Mouse (Mus musculus) heart, postnatal 25 days (tissue): ENCODE data around the gene Atg16l2. TPM values are rescaled to one million over a fixed set of nuclear protein-coding genes. Genes with fewer than 3 reads are reported as not detected.
A peak's percentile ranks its signal among the peaks of the same experiment; 100 is the strongest.

Source experiments
- DNase-seq: peaks from one replicate; pipeline ENCODE4 v3.0.0; 2022; ENCODE audit warnings: low spot score
- intact Hi-C: fragments of 180-260 bp; cut with DNase I; formaldehyde crosslinking; loops from one replicate; pipeline ENCODE4 v1.15.1; 2025
- total RNA-seq, 2 experiments: library from RNA; stranded (reverse); gene quantifications; 2 replicates each; pipeline ENCODE4 v1.2.3; 2021

The Atg16l2 gene
- 10 to 100 TPM; 11.4 to 12.6 TPM for total RNA-seq

DNA sequence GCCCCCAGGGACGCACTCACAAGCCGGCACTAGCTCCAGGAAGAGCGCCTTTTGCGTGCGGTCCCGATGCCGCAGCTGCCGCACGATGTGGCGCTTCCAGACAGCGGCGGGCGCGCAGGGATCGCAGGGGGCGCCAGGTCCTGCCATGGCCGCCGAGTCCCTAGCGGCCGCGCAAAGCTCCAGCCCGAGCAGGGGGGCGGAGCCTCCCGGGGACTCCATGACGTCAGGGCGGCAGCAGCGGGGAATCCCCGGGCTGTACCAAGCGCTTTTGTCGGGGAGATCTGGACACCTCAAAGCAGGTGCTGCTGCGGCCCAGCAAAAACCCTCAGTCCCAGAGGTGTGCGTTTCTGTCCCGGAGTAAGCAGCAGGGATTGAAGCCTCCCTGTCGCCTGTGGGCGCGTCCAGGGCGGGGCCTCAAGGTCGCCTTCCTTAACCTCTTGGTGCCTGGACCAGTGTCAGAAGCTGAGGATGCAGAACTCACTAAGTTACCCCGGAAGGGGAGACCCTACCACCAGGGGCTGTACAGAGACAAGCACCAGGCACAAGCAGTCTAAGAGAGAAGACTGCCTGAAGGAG is at the start of gene Atg16l2:
TSS of gene Atg16l2 (minus strand) at position 371 of the 576 bp plus-strand sequence.
- intact Hi-C loops: no loop called here
- peak; percentile 87 for DNase-seq

DNA sequence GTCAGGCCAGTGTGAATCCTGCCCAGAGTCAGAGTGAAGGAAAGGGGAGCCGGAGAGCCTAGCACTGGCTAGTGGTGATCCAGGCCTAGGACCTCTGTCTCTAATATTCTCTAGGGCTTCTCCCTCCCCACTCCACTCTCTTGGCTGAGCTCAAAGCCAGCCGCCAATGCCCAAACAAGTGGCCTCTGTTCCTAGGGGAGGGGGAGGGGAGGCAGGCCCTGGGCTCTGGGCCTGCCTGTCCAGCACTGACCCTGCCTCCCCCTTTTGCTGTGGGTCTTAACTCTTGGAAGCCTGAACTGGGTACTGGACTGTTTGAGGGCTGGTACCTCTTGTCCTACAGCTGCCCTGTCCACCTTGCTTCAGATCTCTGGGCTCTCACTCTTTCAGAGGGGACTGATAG is 47.8 kb upstream of the Atg16l2 start:
- no peak for DNase-seq
- intact Hi-C loops: no loop called here

DNA sequence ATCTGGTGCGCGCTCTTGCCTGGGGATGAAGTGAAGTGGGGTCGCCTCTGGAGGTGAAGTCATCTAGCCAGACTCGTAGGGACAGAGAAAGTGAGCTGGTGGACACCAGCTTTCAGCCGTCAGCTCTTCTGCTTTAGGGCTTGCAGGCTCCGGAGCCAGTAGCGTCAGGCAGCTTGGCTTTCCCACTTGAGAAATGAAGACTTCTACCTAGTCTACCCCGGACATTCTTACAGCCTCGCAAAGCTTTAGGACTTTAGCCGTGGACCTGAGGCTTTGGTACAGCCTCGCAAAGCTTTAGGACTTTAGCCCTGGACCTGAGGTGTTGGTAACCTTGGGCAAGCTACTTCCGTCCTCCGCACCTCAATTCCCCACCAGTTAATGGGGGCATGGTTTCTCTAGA is 46.3 kb upstream of the Atg16l2 start:
- no peak for DNase-seq
- intact Hi-C loops: no loop called here

DNA sequence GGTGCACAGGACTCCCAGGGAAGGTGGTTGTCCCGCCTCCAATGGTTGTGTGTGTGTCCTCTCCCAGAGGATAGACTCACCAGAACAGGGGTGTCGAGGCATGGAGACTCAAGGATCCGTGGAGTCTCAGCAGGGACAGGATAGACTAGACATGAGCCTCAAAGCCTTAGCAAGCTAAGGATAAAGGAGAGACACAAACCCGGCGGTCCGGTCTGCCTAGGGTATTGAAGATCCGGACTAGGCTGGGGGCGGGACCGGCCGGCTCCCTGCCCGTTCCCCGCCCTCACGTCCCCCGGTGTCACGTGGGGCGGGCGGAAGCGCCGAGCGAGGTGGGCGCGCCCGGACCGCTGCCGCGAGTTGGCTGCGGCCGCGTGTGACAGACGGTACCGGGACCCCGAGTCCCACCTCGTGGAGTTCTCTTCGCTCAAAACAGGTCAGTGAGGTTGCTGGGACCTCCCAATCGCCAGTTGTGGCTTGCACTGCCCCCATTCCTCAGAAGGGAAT is 45.8 kb upstream of the Atg16l2 start, which contains the start of gene Arap1:
TSS of gene Arap1 (plus strand) at position 301 of the 504 bp plus-strand sequence.
- DNase-seq: peak; percentile 31
- intact Hi-C loops: no loop called here

DNA sequence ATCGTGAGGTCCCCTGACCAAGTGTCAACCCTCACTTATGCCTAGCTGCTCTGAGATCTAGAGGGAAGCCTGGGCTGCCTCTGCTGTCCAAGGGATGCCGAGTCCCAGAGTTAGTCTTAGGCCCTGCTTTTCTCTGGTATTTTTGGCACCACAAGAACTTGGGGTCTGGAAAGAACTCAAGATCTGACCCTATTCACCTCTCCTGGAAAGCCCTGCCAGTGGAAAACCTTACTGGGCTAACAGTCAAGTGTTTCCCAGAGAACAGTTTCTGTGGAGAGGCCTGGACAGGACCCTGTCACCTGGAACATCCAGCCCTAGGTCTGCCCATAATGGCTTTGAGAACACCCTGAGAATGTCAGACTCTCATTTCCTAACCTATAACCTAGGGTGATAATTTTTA is 44.9 kb upstream of the Atg16l2 start:
- intact Hi-C loops: no loop called here
- DNase-seq: no peak

DNA sequence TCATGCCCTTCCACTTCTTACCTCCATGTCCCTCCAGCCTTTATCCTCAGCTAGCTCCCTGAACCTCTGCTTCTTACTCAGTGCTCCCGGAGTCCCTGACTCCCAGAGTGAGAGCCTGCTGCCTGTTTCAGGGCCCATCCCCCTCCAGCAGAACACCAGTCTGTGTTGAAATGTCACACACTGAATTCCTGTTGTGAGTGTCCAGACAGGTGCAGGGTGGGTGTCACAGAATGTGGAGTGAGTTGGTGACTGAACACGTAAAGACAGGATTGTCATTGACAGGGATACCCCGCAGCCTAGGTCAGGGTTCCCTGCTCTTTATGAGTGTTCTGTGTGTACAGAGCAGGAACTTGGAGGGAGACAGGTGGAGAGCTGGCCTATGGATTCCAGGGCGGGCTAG is 42.8 kb upstream of the Atg16l2 start:
- intact Hi-C loops: no loop called here
- DNase-seq: no peak

DNA sequence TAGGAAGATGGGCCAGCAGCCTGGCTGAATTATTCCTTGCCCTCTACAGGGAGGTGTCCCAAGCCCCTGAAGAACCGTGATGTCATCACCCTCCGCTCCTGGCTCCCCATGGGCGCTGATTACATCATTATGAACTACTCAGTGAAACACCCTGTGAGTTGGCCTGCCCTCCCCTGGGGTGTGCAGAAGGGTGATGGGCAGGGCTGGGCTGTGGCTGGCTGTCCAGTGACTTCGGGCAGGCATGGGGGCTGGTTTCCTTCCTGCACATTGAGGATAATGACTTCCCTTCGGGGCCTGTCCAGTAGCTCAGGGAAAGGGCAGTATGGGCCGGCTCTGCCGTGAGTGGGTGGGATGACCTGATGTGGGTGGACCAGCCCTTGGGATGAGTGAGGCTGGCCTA is 41.1 kb upstream of the Atg16l2 start:
- intact Hi-C loops: no loop called here
- DNase-seq: no peak

DNA sequence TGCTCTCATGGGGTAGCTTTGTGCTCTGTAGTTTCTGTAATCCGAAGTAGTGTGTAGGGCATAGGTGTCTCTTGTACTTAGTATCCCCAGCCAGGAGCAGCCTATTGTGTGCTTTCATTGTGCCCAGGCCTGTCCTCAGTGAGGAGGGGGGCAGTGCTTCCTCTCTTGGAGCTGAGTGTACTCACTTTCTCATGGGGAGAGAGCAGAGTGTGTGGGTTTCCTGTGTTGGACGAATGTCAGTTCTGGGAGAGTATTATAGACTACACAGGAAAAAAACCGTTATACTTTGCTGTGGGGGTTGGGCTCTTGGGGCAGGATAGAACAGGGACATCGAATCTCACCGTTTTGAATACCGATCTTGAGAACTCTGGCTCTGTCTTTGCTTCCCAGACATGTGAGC is 39.4 kb upstream of the Atg16l2 start:
- intact Hi-C loops: no loop called here
- no peak for DNase-seq

DNA sequence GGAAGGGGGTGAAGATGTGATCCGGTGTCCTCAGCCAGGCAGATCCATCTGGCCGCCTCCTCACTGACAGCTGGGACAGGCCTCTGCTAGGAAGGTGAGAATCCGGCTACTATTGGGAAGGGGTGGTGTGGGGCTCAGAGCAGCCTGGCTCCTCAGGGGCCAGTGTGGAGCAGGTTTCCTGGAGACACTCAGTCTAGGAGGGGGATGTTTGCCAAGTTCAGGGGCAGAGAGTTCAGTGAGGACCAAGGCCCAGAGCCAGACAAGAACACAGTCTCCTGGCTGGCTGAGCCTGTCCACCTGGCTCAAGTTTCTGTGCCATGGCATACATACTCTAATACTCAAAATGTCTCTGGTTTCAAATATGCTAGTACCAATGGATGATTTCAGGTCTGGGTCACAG is 35.4 kb upstream of the Atg16l2 start:
- intact Hi-C loops: no loop called here
- DNase-seq: no peak

DNA sequence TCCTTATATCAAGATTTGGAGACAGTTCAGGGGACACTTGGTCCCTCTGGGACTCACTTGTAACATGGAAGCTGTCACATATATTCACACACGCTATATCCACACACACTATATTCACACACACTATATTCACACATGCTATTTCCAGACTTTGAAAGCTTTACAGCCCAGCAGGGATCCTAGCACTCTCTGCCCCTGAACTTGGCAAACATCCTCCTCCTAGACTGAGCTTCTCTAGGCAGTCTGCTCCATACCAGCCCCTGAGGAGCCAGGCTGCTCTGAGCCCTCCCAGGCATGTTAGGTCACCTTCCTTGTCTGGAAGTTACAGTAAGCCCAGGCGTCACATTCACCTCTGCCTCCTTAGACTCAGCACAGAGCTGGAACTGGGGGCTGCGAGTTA is 34.6 kb upstream of the Atg16l2 start:
- intact Hi-C loops: no loop called here
- no peak for DNase-seq

DNA sequence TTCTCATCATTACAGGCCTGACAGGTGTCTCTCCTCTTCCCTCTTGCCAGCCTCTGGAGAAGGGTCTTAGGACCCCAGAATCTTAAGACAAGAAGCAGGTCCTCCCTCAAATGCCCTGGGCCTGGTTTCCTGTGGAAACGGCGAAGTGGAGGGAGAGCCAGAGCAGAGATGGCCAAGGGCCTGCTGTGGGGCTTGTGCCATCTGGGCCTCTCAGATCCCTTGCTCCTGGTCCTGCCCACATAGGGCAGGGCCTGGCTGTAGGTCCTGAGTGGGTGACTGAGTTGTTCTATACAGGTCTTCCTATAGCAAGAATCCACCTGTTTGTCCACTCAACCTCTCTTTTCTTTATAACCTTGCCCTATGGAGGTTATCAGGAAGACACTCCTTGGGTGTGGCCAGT is 33.2 kb upstream of the Atg16l2 start:
- intact Hi-C loops: no loop called here
- no peak for DNase-seq

DNA sequence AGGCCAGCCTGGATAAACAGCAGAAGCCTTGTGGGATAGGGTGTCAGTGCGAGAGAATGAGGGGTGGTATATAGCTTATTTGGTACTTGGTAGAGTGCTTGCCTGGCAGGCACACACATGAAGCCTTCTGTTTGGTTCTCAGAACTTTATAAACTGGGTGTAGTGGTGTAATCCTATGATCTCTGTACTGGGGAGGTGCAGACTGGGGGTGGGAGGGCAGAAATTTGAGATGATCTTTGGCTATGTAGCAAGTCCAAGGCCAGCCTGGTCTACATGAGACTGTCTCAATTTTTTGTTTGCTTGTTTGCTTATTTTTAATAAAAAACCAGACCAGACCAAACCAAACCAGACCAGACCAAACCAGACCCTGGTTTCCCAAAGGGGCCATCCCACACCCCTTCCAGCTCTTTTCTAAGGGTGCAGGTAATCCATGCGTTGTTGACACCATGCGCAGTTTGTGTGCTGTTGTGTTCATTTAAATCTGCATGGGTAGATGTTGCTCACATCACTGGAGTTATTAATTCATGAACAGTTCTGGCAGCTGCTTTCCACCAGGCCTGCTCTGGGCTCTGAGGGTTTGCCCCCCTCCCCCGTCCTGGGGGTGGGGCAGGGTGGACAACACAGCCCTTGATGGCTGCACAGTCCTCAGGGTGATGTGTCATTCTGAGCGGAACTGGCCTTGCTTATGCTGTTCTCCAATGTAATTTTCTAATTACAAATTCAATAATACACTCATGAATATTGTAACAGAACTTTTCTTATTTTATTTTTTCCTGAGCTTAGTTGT is 30.2 kb upstream of the Atg16l2 start:
- DNase-seq: no peak
- intact Hi-C loops: no loop called here

DNA sequence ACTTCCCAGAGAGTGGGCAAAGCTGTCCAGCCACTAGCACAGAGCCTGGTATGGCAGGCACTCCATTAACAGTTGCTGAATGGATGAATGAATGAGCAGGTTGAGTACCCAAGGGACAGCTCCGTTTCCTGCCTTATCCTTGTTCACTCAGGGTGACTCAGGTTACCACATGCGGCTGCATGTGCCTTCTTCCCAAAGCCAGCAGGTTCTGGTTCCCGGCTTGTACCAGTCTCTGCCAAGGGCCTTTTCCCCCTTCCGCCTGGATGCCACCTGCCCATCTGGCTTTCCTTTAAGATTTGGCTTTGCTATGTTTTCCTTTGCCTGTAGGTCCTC is 28.8 kb upstream of the Atg16l2 start:
- intact Hi-C loops: no loop called here
- DNase-seq: no peak

DNA sequence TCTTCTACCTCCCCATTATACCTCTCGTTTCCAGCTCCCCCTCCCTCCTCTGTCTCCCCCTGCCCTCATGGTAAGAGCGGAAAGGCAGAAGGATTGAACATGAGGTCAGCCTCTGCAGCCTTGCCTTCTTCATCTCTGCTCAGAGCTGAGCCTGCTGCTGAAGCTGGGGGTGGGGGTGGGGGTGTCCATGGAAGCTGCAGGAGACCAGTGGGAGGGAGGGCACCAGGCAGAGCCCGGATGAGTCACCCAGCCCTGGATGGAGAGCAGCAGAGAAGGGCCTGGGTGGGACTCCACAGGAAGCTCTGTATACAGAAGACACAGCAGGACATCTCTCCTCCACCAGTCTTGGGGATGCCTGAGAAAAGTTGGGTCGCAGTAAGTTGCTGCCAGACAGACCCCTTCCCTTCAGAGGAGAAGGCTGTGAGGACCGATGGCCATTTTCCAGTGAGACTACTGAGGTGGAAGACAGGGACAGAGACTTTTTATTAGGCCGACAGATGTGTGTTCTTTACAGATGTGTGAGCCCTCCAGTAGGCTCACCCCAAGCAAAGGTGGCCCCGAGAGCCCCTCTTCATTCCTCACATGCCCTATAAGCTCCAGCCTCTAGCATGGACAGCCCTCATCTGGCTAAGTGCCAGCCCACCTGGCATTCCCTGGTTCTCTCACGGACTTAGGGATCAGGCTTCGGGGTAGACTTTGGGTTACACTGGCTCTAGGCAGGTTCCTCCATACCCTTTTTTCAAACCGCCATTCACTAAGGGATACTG is 28.2 kb upstream of the Atg16l2 start:
- DNase-seq: no peak
- intact Hi-C loops: no loop called here

DNA sequence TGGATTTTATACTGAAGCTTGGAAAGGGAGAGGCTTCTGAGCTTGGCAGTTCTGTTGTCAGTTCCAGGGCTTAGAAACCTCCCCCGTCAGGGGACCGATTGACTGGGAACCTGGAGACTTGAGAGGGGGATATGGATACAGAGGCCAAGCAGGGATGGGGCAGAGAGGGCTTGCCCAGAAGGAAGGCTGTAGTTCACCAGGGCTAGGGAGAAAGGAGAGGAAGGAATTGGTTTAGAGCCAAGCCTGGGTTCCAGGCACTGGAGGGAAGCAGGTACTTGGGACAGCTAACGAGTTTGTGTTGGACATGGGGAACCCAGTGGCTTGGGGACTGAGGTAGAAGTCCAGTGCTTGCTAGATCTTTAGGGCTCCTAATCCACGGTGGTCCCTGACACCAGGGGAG is 27.6 kb upstream of the Atg16l2 start:
- intact Hi-C loops: no loop called here
- no peak for DNase-seq

DNA sequence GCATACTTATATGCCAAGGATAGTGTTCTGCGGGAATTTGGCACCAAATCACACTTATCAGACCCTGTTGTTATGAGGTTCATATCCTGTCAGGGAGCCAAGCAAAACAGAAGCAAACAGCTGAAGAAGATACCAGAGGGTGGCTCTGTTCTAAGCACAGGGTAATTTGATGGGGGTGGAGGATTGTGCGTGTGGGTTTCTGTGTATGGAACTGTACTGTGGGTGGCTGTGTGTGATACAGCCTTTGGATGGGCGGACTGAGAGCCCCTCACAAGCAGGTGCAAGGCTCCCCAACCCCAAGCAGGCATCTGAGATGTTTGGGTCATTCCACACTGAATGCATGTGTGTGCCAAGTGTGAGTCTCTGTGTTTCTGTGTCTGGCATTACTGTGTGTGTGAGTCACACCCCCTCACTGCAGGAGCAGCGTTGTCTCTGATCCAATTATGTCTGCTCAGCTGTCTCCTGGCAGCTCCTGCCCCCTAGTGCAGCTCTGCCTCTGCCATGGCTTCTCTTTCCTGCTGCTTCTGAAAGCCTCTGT is 26.6 kb upstream of the Atg16l2 start:
- DNase-seq: no peak
- intact Hi-C loops: no loop called here

DNA sequence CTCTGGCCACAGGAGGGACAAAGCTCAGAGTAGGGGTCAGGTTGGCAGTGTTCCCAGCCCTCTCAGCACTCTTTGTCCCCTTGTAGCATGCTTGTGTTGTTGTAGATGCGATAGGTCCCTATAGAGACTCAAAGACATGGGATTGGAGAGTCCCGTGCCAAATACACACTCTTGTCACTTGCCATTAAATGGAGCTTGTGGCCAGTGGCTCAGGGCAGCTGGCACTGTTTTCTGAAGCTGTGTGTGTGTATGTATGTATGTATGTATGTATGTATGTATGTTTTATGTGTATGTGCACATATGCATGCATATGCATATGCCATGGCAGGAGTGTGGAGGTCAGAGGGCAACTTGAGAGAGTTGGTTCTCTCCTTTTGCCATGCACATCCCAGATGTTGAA is 25.7 kb upstream of the Atg16l2 start:
- DNase-seq: no peak
- intact Hi-C loops: no loop called here

DNA sequence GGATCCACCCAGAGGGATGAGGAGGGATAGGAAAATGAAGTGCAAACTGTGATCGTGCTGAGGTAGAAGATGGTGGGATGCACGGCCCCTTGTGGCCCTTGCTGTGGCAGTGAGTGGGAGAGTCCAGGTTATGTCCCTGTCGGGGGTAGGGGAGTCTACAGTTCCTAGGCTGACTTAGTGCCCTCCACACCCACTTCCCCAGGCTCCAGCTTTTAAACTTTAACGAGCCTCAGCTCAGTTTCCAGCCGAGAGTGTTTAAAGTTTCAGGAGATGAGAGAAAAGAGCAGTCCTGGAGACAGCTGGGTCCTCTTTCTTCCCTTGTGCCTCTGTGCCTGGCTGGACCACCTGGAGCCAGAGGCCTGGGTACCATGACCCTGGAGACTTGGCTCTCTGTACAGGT is 25.2 kb upstream of the Atg16l2 start:
- intact Hi-C loops: no loop called here

DNA sequence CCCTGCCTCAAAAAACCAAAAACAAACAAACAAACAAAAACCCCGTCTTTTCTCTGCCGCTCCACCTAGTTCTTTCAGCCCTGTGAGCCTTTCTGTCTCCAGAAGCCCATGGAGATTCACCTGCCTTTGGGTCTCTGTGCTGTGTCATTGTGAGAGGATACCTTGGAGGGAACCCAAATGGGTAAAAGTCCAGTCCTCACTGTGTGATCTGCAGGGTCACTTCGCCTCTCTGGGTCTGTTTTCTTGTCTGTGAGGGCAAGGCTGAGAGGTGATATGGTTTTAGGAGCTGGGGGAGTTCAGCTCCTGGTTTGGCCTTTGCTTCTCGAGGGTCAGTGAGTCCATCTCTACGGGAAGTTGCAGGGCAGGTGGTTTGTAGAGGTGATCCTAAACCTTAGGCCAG is 24.0 kb upstream of the Atg16l2 start:
- intact Hi-C loops: no loop called here
- DNase-seq: no peak

More for the DNA sequence above, 25.2 kb upstream of the Atg16l2 start:
- no peak for DNase-seq

DNA sequence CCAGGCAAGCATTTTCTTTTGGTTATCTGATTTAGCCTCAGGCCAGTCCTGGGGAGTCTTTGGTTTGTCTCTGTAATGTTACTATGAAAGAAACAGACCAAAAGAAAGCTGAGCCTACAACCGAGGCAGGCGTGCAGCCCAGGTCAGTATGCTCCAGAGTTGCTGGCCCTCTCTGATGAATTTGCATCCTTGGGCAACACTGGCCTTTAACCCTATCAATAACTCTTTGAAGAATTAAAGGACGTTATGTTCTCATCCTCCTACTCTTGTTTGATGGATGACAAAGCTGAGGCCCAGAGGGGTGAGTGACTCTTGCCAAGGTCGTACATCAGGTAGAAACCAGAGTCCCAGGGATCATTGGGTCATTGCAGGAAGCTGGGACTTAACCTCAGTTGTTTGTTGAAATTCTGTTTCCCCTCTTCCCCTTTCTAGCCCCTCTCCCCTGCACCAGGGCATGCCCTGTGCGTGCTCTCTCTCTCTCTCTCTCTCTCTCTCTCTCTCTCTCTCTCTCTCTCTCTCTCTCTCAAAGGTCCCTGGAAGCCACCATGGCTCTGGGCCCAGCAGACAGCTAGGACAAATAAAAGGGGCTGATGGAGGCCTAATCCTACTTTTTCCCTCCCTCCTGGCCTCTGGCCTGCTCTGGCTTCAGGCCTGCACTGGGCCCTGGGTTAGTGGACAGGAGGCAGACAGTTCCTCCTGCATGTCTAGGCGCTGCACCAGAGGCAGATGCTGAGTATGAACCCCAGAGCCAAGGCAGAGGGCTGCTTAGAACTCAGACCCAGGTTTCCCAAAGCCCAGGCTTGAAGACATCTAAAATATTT is 22.3 kb upstream of the Atg16l2 start:
- intact Hi-C loops: no loop called here

More for the DNA sequence above, 22.3 kb upstream of the Atg16l2 start:
- no peak for DNase-seq
